Mouse (Mus musculus): Measurements from ENCODE around the gene Sec14l5. TPM values are rescaled to one million over a fixed set of nuclear protein-coding genes. Genes with fewer than 3 reads are reported as not detected.

Gene Sec14l5
- polyA plus RNA-seq (2017; shearing (Covaris generic)): under 1 TPM in 1 of 2 experiments, not detected in 1; 0.32 TPM

DNA sequence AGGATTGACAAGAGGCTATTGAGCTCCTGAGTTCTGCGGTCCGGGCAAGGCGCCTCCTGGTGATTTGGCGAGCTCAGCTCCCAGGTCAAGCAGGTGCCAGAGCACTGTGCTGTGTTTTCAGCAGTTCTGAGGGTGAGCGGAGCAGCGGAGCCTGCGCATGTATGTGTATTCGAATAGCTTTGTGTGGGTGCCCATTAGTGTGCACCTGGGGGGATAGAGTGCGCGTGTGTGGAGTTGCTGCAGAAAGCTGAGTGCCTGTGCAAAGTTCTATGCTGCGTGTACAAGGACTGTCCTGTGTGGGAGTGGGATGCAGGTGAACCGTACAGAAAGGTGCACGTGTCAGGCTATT lies at the start of gene Sec14l5:
TSS of gene Sec14l5 (plus strand) at position 73 of the 349 bp plus-strand sequence.

DNA sequence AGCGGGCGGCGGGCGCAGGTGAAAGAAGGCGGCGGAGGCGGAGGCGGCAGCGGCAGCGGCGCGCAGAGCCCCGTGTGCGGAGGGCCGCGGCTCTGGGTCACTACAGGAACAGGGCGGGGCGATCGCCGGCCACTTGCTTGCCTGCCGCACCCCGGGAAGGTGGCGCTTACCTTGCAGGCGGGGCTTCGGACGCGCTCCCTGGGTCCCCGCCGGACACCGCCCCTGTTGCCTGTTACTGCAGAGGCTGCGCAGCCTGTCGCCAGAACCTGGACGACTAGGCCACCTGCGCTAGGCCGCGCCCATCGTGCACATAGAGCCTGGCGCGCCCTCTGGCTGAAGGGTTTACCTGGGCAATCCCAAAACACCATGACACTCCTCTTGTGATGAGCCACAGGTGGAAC lies 14.5 kb upstream of the Sec14l5 start, which contains the start of gene Ppl:
TSS of gene Ppl (minus strand) at position 21 of the 401 bp plus-strand sequence.

GRCm38 (mm10) chr16:5203668-5204433 lies 56.9 kb downstream of the Sec14l5 start, which contains the start of gene Nagpa:
Gene Nagpa (minus strand): TSS chr16:5204012.

GRCm38 (mm10) chr16:5222140-5222539 lies 75.2 kb downstream of the Sec14l5 start, which contains the start of gene AU021092:
Gene AU021092 (minus strand): TSS chr16:5222299.

DNA sequence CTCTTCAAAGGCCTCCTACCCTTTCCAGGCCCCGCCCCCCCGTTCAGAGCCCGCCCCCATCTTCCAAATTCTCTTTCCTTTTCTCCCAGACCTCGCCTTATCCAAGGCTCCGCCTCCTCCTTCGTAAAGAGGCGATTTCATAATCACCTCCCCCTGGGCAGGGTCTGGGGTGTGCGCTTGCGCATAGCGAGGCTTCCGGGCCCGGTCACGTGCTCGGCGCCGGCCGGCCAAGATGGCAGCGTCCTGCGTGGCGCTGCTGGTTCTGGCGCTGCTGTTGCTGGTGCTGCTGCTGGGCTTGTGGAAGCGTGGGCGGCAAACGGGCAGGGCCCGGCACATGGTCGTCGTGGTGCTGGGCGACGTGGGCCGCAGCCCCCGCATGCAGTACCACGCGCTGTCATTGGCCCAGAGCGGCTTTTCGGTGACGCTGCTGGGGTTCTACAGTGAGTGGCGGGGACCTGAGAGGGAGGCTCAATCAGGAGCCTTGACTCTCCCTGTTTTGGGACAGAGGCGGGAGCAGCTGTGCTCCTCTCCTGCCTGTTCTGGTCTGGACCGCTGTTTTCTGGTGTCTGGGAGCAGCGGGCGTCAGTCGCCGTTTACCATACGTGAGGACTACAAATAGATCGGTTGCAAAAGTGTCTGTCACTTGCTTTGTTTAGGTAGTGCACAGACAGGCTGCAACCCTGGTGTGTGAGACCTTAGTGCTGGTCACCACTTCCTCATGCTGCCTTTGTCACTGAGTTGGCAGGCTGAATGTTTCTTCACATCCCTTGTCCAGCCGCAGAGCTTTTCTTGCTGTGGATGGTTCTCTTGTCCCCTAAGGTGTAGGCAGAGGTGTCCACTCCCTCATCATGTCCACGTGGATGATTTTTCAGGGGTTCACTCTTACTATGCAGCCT lies 86.8 kb downstream of the Sec14l5 start, which contains the start of gene Alg1:
TSS of gene Alg1 (plus strand) at position 204 of the 896 bp plus-strand sequence.

Other genes starting within 250 kb of the Sec14l5 start
- 100 to 1,000 TPM; 143 to 155 TPM for gene Nudt16l1, start 208.3 kb upstream of the Sec14l5 start, polyA plus RNA-seq (2017; shearing (Covaris generic))
- 10 to 100 TPM; 72.6 to 81.3 TPM for gene Anks3, start 182.9 kb upstream of the Sec14l5 start, polyA plus RNA-seq (2017; shearing (Covaris generic))
- 1 to 10 TPM in 1 of 2 experiments, under 1 TPM in 1; 0.33 to 1.0 TPM for gene Sept12, start 149.3 kb upstream of the Sec14l5 start, polyA plus RNA-seq (2017; shearing (Covaris generic))
- gene Smim22, start 139.8 kb upstream of the Sec14l5 start, polyA plus RNA-seq (2017; shearing (Covaris generic)): under 1 TPM in 1 of 2 experiments, not detected in 1; 0.46 TPM
- gene Rogdi, start 133.6 kb upstream of the Sec14l5 start, polyA plus RNA-seq (2017; shearing (Covaris generic)): 10 to 100 TPM; 15.3 to 18.7 TPM
- 100 to 1,000 TPM; 133 to 156 TPM for gene Glyr1, start 97.2 kb upstream of the Sec14l5 start, polyA plus RNA-seq (2017; shearing (Covaris generic))
- 10 to 100 TPM; 38.9 to 47.3 TPM for gene Ubn1, start 97.1 kb upstream of the Sec14l5 start, polyA plus RNA-seq (2017; shearing (Covaris generic))
- 1 to 10 TPM in 1 of 2 experiments, under 1 TPM in 1; 0.51 to 1.2 TPM for gene Ppl, start 14.7 kb upstream of the Sec14l5 start, polyA plus RNA-seq (2017; shearing (Covaris generic))
- 10 to 100 TPM; 54.0 to 61.0 TPM for gene Nagpa, start 56.9 kb downstream of the Sec14l5 start, polyA plus RNA-seq (2017; shearing (Covaris generic))
- gene AU021092, start 75.2 kb downstream of the Sec14l5 start, polyA plus RNA-seq (2017; shearing (Covaris generic)): 1 to 10 TPM in 1 of 2 experiments, not detected in 1; 1.1 TPM
- gene Alg1, start 86.5 kb downstream of the Sec14l5 start, polyA plus RNA-seq (2017; shearing (Covaris generic)): 10 to 100 TPM; 46.7 to 69.5 TPM
- 10 to 100 TPM; 42.7 to 58.9 TPM for gene Eef2kmt, start 108.9 kb downstream of the Sec14l5 start, polyA plus RNA-seq (2017; shearing (Covaris generic))

Measured in inflammation-experienced regulatory T-cells (primary cell).